In genomic region chr13:110280028-110280562, GRCm38 (mm10) we compare ENCODE assay signal across 9 mouse cellular contexts. TPM values are rescaled to one million over a fixed set of nuclear protein-coding genes. Genes with fewer than 3 reads are reported as not detected.
A peak's percentile ranks its signal among the peaks of the same experiment; 100 is the strongest.
DNase-seq lines count a peak whose midpoint lies in the region; ATAC-seq lines count a peak whose summit lies in the region.
"Had no signal": no experiment of that assay in that cellular context is flagged by ENCODE, and none has a peak within 500 bp of the region (broad histone marks: within the 10 kb centered on the region; RNA-seq: fewer than 3 reads in every experiment).

No protein-coding gene starts in this region.

- H3K4me1 ChIP-seq in intestine, embryonic 16.5 days (ENCODE audit: control insufficient read depth, insufficient read depth, low read length): peaks cover 9% of the 10 kb centered on the region

- peak; percentile 99 for ATAC-seq in intestine, embryonic 16.5 days
- ATAC-seq in megakaryocyte, adult 5-6 weeks (ENCODE audit: poor library complexity, severe bottlenecking): peak; percentile 77
- no peak for ATAC-seq in monocyte, adult 5-6 weeks (replicated peaks; ENCODE audit: insufficient number of reproducible peaks, low FRiP score, low TSS enrichment, poor library complexity, severe bottlenecking)

- peak overlapping the region; percentile 50 for H3K4me3 ChIP-seq in intestine, embryonic 16.5 days (ENCODE audit: low read length)
- H3K4me3 ChIP-seq: erythroblast, embryonic 14.5 days had no signal

- no peak overlapping the region for H3K9ac ChIP-seq in intestine, embryonic 16.5 days (ENCODE audit: low read depth, low read length)

- DNase-seq in adrenal gland, adult 8-10 months: peak; percentile 50
- DNase-seq in embryo, embryonic 10 days (ENCODE audit: low spot score): peak; percentile 90
- peak; percentile 12 for DNase-seq in gastrocnemius, postnatal 25 days
- DNase-seq in left cerebral cortex, postnatal 10 days (ENCODE audit: extremely low spot score in 1 of 2, low spot score in 2 of 2): peak; percentile 79 to 90
- peak; percentile 83 for DNase-seq in right cerebral cortex, postnatal 25 days

- WGBS in intestine, embryonic 16.5 days: under 1% methylated on average over 24 of the region's 24 CpGs

- H3K27me3 ChIP-seq in intestine, embryonic 16.5 days (replicated peaks; ENCODE audit: control insufficient read depth, insufficient read depth, low read length): peaks cover 7% of the 10 kb centered on the region; the same call in 1 of the 2 replicates

- no peak overlapping the region for H3K27ac ChIP-seq in intestine, embryonic 16.5 days (ENCODE audit: low read length)

- peak overlapping the region; percentile 83 for H3K4me2 ChIP-seq in intestine, embryonic 16.5 days (ENCODE audit: low read depth, low read length)

- no peaks in the 10 kb centered on the region for H3K9me3 ChIP-seq in intestine, embryonic 16.5 days (ENCODE audit: control insufficient read depth, low read length)

- intact Hi-C loops in left cerebral cortex, postnatal 10 days (cut with DNase I): loop anchor here (5.0 kb wide), 1 partner anchor 208 kb away; no protein-coding TSS in a partner anchor

- H3K36me3 ChIP-seq in intestine, embryonic 16.5 days (ENCODE audit: control insufficient read depth, insufficient read depth, low read length): no peaks in the 10 kb centered on the region

RNA-seq across cellular contexts. Expression of gene Rab3c, which starts 0.7 kb away (rescaled TPM):
- 10 to 100 TPM; 36.2 to 60.8 (median 47.7) TPM for total RNA-seq in adrenal gland, adult 8-10 months (2022)
- not detected for total RNA-seq in gastrocnemius, postnatal 25 days (2021)
- polyA plus RNA-seq in intestine, embryonic 16.5 days (2015; fragmentation: Nextera tagmentation; extraction: Ambion mirVana): 4.1 and 5.2 TPM in 2 replicates
- 100 to 1,000 TPM; 161 to 162 TPM for total RNA-seq in left cerebral cortex, postnatal 10 days (2021)
- not detected in 2 replicates for total RNA-seq in megakaryocyte, adult 5-6 weeks (2015)
- total RNA-seq in megakaryocyte, adult 5-6 weeks (2017): not detected in 2 replicates
- total RNA-seq in monocyte, adult 5-6 weeks (2017): not detected in 3 replicates
- polyA plus RNA-seq: erythroblast, embryonic 14.5 days had no signal

Comparison
In these comparisons a context has a peak if more than half of its experiments do, and no peak if none do; other contexts are left out.
1. DNase-seq: peak in every context shown above with its lines; median percentile 90 in embryo, embryonic 10 days; 84 in left cerebral cortex, postnatal 10 days; 83 in right cerebral cortex, postnatal 25 days; 50 in adrenal gland, adult 8-10 months; 12 in gastrocnemius, postnatal 25 days.
2. RNA of gene Rab3c, which starts 0.7 kb away (total RNA-seq): 161 to 162 TPM in left cerebral cortex, postnatal 10 days and 36.2 to 60.8 TPM in adrenal gland, adult 8-10 months; not detected in gastrocnemius, postnatal 25 days, not detected in megakaryocyte, adult 5-6 weeks and not detected in monocyte, adult 5-6 weeks; every median in the first group is over 10 times any median in the second.